Mouse (Mus musculus) G1E (cell line): Measurements from ENCODE around the gene Slc35c2. TPM values are rescaled to one million over a fixed set of nuclear protein-coding genes. Genes with fewer than 3 reads are reported as not detected.

Experiments
- ATAC-seq: 2 replicates; pipeline ENCODE4 v1.8.0; 2016; ENCODE audit warnings: mild to moderate bottlenecking; ENCODE audit not compliant: insufficient number of reproducible peaks, poor library complexity, low FRiP score, severe bottlenecking; ENCODE audit errors: extremely low read depth
- DNase-seq: peaks from one replicate; pipeline ENCODE4 v3.0.0; 2012; ENCODE audit warnings: low spot score
- H3K27me3 ChIP-seq: 2 replicates; pipeline ENCODE4 v1.6.1; 2012; ENCODE audit warnings: mild to moderate bottlenecking, low read length, inconsistent platforms; ENCODE audit not compliant: insufficient read depth
- H3K36me3 ChIP-seq: replicated peaks from 2 replicates; pipeline ENCODE3; 2012; ENCODE audit warnings: mild to moderate bottlenecking, inconsistent platforms
- H3K4me1 ChIP-seq: 2 replicates; pipeline ENCODE4 v1.6.1; 2012; ENCODE audit warnings: low read depth, low read length, inconsistent platforms, mixed read lengths; ENCODE audit not compliant: insufficient read depth
- H3K4me3 ChIP-seq: 2 replicates; pipeline ENCODE4 v1.5.1; 2012; ENCODE audit warnings: low read depth, mild to moderate bottlenecking, inconsistent platforms, low read length, moderate library complexity, mixed read lengths
- H3K9me3 ChIP-seq: replicated peaks from 2 replicates; pipeline ENCODE4 v1.6.1; 2012; ENCODE audit warnings: inconsistent platforms
- CTCF ChIP-seq: IDR thresholded peaks from 2 replicates; pipeline ENCODE4 v1.5.1; 2012; ENCODE audit warnings: low read depth, low read length, inconsistent platforms, mixed read lengths
- GATA1 ChIP-seq: IDR thresholded peaks from 2 replicates; pipeline ENCODE4 v1.6.1; 2012; ENCODE audit warnings: borderline replicate concordance, low read length, inconsistent platforms, mixed read lengths
- GATA2 ChIP-seq: IDR thresholded peaks from 2 replicates; pipeline ENCODE4 v1.6.1; 2012; ENCODE audit warnings: low read depth, low read length, inconsistent platforms, borderline replicate concordance
- POLR2AphosphoS5 ChIP-seq: IDR thresholded peaks from 2 replicates; pipeline ENCODE4 v1.6.1; 2012; ENCODE audit warnings: low read depth, low read length, inconsistent platforms; ENCODE audit not compliant: insufficient replicate concordance
- TAL1 ChIP-seq: conservative IDR thresholded peaks from 2 replicates; pipeline ENCODE4 v1.6.1; 2012; ENCODE audit warnings: low read depth, low read length, inconsistent platforms, mixed read lengths
- polyA plus RNA-seq: library from polyadenylated mRNA; stranded (reverse); fragments of >175 nt; gene quantifications from 2 replicates; pipeline ENCODE4 v1.2.3, GENCODE M21; 2012
- total RNA-seq, 2 experiments: library from RNA; stranded (forward) in 1 of 2; stranded (reverse) in 1 of 2; fragments of 200-1000 nt in 1 of 2; fragments of >200 nt in 1 of 2; fragmentation: Nextera tagmentation in 1 of 2; gene quantifications; 2 replicates each; pipeline ENCODE4 v1.2.3; 2014 to 2017

Slc35c2 gene
- total and polyA plus RNA-seq, 3 experiments = 32.7 to 62.5 (median 41.6) TPM

- DNase-seq = no peak
Observed at GRCm38 (mm10) chr2:165314197-165314596, 26.5 kb upstream of the Slc35c2 start.

DNA sequence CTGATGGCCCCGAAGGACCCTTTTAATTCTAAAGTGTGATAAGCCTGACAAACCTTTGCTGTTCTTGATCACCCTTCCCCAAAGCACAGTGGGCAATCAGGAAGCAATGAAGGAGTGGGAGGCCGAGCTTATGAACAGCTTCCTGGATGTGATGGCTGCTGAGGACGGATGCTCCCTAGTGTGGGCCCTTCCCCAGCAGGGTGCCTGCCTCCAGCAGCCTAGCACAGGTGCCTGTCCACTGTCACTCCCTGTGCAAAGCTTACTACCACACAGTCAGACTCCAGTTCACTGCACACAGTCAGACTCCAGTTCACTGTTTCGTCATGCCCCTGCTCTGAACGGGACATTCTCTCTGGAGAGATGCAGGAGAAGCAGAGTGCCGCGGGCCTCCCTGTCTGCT is 24.7 kb upstream of the Slc35c2 start:
- H3K4me3 ChIP-seq = no peak overlapping the region
- no peaks in the 10 kb centered on the region for H3K9me3 ChIP-seq
- no peaks in the 10 kb centered on the region for H3K27me3 ChIP-seq
- no peak for ATAC-seq
- TF ChIP-seq POLR2AphosphoS5 (no peak), TAL1 (no peak), GATA2 (no peak), CTCF (no peak), GATA1 (no peak)
- peaks cover 9% of the 10 kb centered on the region for H3K4me1 ChIP-seq
- H3K36me3 ChIP-seq = peaks cover 99% of the 10 kb centered on the region
- DNase-seq = no peak

More at GRCm38 (mm10) chr2:165314197-165314596, 26.5 kb upstream of the Slc35c2 start:
- no peak for ATAC-seq
- H3K27me3 ChIP-seq = no peaks in the 10 kb centered on the region
- H3K4me1 ChIP-seq = peaks cover 22% of the 10 kb centered on the region
- H3K9me3 ChIP-seq = no peaks in the 10 kb centered on the region
- no peak for TF ChIP-seq TAL1
- TF ChIP-seq GATA1 = no peak
- no peak for TF ChIP-seq GATA2
- TF ChIP-seq CTCF = no peak
- TF ChIP-seq POLR2AphosphoS5 = no peak
- H3K4me3 ChIP-seq = no peak overlapping the region
- peaks cover 100% of the 10 kb centered on the region for H3K36me3 ChIP-seq

DNA sequence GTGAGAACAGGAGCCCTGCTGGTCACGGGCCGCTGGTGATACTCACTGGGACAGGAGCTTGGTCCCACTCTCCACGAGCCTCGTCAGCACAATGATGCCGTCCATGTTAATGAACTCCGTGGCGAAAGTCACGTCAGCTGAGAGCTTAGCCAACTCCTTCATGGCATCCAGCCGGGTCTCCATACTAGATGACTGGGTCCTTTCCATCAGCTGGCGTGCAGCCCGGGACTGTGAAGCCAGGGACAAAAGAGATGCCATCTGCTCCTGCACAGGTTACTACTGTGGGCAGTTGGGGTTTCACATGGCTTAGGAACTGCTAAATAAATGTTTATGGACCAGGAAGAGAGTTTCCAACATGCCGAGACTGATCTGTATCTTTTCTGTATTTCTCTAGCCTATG is 23.9 kb upstream of the Slc35c2 start:
- H3K27me3 ChIP-seq = no peaks in the 10 kb centered on the region
- no peak for ATAC-seq
- peaks cover 99% of the 10 kb centered on the region for H3K36me3 ChIP-seq
- no peaks in the 10 kb centered on the region for H3K9me3 ChIP-seq
- peaks cover under 1% of the 10 kb centered on the region for H3K4me1 ChIP-seq
- no peak for DNase-seq
- TF ChIP-seq GATA2 (no peak), CTCF (no peak), POLR2AphosphoS5 (no peak), GATA1 (no peak), TAL1 (no peak)
- no peak overlapping the region for H3K4me3 ChIP-seq

- TF ChIP-seq TAL1 (no peak), CTCF (no peak), POLR2AphosphoS5 (no peak), GATA2 (no peak), GATA1 (no peak)
- Histone ChIP-seq H3K27me3 (no peaks in the 10 kb centered on the region), H3K9me3 (no peaks in the 10 kb centered on the region), H3K36me3 (peaks cover 99% of the 10 kb centered on the region), H3K4me1 (no peaks in the 10 kb centered on the region), H3K4me3 (no peak overlapping the region)
- DNase-seq (no peak), ATAC-seq (no peak)
Observed at GRCm38 (mm10) chr2:165310818-165311425, 23.3 kb upstream of the Slc35c2 start.

- TF ChIP-seq TAL1 = no peak
- no peak for TF ChIP-seq GATA2
- TF ChIP-seq POLR2AphosphoS5 = no peak
- TF ChIP-seq CTCF = no peak
- TF ChIP-seq GATA1 = no peak
- DNase-seq (no peak), ATAC-seq (no peak)
- H3K9me3 ChIP-seq = no peaks in the 10 kb centered on the region
- no peaks in the 10 kb centered on the region for H3K4me1 ChIP-seq
- no peak overlapping the region for H3K4me3 ChIP-seq
- H3K27me3 ChIP-seq = no peaks in the 10 kb centered on the region
- peaks cover 97% of the 10 kb centered on the region for H3K36me3 ChIP-seq
Observed at GRCm38 (mm10) chr2:165307801-165308200, 20.1 kb upstream of the Slc35c2 start.

- Histone ChIP-seq H3K27me3 (no peaks in the 10 kb centered on the region), H3K9me3 (no peaks in the 10 kb centered on the region), H3K4me1 (no peaks in the 10 kb centered on the region), H3K36me3 (peaks cover 97% of the 10 kb centered on the region), H3K4me3 (no peak overlapping the region)
- TF ChIP-seq CTCF (no peak), POLR2AphosphoS5 (no peak), GATA1 (no peak), GATA2 (no peak), TAL1 (no peak)
- ATAC-seq (no peak), DNase-seq (no peak)
Observed at GRCm38 (mm10) chr2:165305438-165305837, 17.8 kb upstream of the Slc35c2 start.

- Histone ChIP-seq H3K4me1 (no peaks in the 10 kb centered on the region), H3K36me3 (peaks cover 97% of the 10 kb centered on the region), H3K4me3 (no peak overlapping the region), H3K27me3 (no peaks in the 10 kb centered on the region), H3K9me3 (no peaks in the 10 kb centered on the region)
- ATAC-seq (no peak), DNase-seq (no peak)
- no peak for TF ChIP-seq TAL1
- TF ChIP-seq CTCF = no peak
- no peak for TF ChIP-seq POLR2AphosphoS5
Observed at GRCm38 (mm10) chr2:165304819-165305218, 17.1 kb upstream of the Slc35c2 start.
